Mouse (Mus musculus) small intestine, adult 2 months (tissue): Measurements from ENCODE around the gene Tmem62.

Source experiments
- CTCF ChIP-seq: fragments of 200-500 bp; IDR thresholded peaks from 2 replicates; pipeline ENCODE4 v1.5.1; 2012; ENCODE audit warnings: low read depth, mild to moderate bottlenecking, control low read depth, inconsistent platforms, low read length, moderate library complexity, mixed read lengths; ENCODE audit not compliant: insufficient replicate concordance, insufficient read length; ENCODE audit errors: extremely low read depth
- POLR2A ChIP-seq: fragments of 200-500 bp; IDR thresholded peaks from 2 replicates; pipeline ENCODE4 v1.6.1; 2012; ENCODE audit warnings: low read depth, mild to moderate bottlenecking, control low read depth, inconsistent platforms, low read length, moderate library complexity

- TF ChIP-seq CTCF: no peak
- TF ChIP-seq POLR2A: no peak
Measured at GRCm38 (mm10) chr2:121022918-121023317, 46.1 kb downstream of the Tmem62 start.
